Mouse (Mus musculus) right cerebral cortex, postnatal 36 days (tissue): ENCODE results near the gene Rtn4rl1.

Experiments
- DNase-seq, 2 experiments: peaks; one replicate each; pipeline ENCODE4 v3.0.0; 2022; ENCODE audit warnings: low spot score in 2 of 2, mixed read lengths in 1 of 2

The Rtn4rl1 gene

DNA sequence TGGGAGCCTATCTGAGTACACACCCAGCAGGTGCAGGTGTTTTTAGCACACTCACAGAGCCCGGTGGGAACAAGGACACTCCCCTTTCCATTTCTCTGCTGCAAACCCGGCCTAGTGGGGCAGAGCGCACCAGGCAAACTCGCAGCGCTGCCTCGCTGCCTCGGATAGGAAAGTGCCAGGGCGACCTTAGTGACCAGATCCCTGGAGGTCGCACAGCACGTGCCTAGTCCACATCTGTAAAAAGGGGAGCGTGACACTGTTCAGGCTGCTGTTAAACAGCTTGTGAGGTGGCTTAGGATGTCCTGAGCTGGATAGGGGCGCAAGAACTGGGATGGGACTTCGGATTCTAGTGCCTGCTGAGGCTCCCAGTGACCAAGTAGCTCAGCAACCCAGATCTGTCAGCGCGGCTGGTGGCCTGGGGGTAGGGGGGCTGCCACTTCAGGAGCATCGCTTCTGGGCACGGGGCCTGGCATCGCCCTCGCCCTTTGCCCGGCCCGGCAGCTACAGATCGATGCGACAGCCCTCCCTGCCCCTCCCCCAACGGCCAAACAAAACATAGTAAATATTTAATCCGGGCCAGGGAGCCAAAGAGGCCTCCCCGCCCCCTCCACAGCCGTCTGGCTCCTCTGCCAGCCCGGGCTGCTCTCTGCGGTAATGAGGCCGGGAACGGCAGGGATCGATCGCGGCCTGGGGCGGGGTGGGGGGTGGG lies 19.9 kb downstream of the Rtn4rl1 start:
- DNase-seq, result no peak

DNA sequence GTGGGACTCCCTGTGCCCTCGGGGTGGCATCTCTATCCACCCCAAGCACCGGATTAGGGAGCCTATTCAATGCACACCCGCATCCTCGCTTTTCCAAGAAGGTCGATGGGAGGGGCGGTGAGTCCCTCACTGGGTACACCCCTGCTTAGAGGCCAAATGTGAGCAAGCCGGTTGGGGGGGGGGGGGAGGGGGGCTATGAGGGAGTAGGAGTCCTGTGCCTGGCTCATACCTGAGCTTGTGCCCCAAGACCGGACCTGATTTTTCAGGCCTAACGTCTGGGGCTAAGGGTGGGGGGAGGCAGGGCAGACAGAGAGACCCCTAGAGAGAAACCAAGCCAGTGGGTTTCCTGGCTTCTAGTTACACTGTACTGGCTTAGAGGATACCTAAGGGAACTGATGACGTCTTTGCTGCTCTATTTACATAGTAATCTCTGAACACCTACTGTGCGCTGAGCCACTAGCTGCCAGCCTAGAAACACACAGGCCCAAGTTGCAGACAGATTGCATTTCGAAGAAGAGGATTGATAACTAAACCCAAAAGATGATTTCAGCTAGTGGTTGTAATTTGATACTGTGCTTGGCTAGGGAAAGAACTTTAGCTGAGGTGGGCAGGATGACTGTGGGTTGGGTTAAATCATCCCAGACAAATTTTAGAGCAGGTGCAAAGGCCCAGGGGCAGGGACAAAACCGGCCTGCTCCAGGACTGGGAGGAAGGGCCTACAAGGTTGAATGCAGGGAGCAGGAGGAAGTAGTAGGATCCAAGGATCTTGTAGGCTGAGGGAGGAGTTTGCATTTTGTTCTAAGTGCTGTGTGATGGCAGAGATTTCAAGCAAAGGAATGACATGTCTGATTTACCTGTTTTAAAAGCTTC lies 20.7 kb downstream of the Rtn4rl1 start:
- no peak for DNase-seq

DNA sequence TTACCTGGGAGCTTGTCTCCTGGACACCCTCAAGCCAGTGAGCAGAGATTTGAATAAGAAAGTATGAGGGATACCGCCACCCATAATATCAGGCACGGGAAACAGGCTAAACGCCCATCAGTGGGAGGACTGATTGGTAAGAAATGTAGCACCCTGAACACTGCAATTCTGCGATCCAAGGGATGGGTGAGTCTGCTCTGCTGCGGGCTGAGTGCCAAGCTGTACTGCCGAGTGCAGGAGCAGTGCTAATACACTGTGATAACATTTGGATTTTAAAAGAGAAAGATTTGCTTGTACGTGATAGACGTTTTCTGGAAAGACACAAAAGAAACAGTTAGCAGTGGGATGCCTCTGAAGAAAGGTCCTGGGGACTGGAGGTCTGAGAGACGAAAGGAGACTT lies 26.5 kb downstream of the Rtn4rl1 start:
- no peak for DNase-seq

DNA sequence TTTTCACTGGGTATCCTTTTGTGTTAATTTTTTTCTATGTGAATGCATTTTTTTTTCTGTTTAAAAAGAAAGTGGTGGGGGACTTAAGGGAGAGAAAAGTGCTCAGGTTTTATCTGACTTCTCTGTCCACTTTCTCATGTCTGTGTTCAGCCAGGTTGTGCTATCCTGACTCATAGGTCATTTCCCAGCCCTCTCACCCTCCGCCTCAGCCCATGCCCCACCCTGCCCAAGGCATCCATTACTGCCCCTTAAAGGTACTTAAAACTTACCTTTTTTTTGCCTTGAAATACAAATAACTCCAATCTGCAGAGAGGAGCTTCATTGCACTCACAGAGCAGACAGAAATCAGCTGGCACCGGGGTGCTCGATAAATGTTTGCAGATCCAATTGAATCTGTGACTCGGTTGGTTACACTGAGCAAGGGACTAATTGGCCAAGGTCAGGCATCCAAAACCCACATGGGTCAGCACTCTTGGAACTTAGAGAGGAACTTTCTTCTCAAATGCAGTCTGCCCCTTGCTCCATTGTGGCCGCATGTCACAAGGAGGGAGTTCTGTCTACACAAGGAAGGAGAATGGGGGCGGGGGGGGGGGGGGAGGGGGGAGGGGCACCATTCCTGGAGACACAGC lies 27.0 kb downstream of the Rtn4rl1 start:
- no peak for DNase-seq

DNA sequence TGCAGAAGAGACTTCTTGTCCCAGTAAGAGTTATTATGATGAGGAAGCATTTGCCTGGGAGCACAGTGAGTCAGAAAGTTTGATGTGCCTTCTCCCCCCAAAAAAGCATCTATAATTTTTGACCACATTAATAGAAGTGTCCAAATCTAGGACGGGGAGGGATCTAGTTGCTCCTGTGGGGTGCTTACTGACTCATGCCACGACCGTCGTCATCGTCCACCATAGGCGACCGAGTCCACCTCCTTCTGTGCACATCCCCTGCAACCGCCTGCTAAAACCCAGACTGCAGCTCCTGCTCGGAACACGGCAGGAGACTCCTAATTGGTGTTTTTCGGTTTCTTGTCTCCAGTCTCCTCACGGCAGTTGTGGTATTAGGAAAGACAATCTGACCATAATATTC lies 30.5 kb downstream of the Rtn4rl1 start:
- DNase-seq, result no peak

DNA sequence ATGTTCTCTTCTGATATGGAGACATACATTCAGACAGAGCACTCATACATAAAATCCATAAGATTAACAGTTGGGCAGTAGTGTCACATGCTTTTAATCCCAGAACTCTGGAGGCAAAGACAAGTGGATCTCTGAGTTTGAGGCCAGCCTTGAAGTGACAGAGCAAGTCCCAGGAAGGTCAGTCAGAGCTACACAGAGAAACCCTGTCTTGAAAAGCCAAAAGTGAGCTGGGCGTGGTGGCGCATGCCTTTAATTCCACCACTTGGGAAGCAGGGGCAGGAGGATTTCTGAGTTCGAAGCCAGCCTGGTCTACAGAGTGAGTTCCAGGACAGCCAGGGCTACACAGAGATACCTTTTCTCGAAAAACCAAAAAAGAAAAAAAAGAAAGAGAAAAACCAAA lies 31.3 kb downstream of the Rtn4rl1 start:
- no peak for DNase-seq

DNA sequence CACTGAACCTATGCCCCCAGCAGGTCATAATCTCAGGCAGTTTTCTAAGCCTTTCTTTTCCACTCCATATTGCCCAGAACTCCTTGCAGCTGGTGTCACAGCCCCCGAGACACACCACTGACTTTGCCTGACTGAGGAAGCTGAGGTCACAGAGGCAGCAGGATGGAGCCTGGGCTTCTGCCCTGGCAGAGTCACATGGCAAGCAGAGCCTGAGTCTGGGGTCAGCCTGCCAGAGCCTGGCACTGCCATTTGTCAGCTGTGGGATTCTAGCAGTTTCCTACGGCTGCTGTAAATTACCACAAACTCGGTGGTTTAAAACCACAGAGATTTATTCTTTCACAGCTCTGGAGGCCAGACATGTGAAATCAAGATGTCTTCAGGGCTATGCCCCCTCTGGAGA lies 34.0 kb downstream of the Rtn4rl1 start:
- no peak for DNase-seq

DNA sequence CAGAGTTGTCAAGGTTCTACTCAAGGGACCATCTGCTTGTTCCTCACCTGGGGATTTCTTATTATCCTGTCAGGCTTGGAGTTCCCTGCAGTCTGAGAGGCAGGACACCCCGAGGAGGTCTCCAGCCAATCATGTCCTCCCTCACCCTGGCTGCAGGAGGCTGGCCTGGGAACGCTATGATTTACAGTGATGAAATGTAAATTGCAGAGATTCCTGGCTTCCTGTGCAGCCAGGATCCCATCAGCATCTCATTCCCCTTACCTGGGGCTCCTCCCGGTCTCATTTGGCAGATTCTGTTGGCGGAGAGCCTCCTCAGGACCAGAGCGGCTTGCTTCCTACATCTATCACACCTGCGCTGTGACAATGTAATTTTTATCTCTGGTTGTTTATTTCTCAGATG lies 35.7 kb downstream of the Rtn4rl1 start:
- no peak for DNase-seq

DNA sequence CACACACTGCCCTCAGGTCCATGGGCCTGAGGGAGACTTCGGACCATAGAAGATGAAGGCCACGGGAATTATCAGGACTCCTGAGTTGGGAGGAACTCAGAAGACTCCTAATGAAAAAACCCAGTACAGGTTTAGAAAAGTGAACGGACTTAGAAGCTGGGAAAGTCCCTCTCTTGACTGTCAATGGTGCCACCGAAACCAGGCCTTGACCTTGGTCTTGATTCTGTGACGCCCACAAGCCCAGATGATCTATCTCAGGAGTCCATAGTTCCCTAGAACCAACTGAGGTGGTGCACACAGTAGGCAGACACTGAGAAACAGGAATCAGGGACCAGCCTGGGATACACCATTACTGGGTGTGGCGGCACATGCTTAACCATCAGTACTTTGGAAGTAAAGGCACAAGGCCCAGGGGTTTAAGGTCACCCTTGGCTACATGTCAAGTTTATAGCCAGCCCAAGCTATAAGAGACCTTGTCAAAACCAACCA lies 36.7 kb downstream of the Rtn4rl1 start:
- no peak for DNase-seq

DNA sequence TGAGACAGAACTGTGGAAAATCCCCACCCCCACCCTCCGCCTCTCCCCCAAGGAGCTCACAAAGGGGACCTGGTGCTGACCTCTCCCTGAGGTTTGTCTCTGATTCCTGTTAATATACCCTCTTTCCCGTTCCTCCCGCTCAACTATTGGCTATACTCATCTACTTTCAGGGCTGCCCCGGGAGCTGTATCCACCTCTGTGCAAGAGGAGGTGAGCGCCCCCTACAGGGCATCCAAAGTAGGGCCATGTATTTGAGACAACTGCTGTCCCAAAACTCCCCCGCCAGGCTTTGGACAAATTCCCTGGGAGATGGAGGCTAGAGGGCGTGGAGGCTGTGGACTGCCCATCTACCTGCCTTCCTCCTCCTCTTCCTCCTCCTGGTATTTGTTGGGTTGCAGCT lies 38.2 kb downstream of the Rtn4rl1 start:
- no peak for DNase-seq

DNA sequence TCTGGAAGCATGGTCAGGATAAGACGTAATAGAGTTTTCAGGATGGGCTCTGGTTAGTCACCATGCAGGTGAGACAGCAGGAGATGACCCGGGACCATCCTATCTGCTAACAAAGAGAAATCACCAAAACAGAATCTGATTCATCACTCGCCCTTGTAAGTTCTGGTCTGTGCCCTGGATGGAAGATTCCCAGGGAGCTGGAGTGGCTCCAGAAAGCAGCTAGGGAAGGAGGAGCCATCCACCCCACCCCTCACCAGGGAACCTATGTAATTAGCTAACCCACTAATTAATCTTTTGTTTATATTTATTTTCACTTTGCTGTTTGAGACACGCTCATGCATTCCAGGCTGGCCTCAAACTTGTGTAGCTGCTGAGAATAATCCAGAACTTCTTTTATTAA lies 38.9 kb downstream of the Rtn4rl1 start:
- DNase-seq, result no peak

DNA sequence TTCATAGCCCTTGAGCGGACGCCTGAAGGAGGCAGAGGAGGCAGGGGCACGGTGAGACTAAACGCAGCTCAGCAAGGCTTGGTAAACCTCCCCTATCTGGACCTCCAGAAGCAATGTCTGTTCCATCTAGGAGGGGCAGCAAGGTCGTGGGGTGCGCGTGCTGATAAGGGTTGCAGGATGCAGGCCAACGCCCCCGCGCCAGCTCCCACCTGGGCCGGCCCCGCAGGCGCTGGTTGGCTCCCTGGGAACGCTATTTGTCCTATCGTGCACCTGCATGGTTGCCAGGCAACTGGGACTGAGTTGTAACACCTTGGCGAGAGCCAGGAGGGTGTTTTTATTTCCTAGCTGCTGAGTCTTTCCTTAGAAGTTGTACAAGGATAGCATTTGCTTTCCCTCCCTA lies 41.2 kb downstream of the Rtn4rl1 start:
- DNase-seq, result peak; percentile 35 to 44

DNA sequence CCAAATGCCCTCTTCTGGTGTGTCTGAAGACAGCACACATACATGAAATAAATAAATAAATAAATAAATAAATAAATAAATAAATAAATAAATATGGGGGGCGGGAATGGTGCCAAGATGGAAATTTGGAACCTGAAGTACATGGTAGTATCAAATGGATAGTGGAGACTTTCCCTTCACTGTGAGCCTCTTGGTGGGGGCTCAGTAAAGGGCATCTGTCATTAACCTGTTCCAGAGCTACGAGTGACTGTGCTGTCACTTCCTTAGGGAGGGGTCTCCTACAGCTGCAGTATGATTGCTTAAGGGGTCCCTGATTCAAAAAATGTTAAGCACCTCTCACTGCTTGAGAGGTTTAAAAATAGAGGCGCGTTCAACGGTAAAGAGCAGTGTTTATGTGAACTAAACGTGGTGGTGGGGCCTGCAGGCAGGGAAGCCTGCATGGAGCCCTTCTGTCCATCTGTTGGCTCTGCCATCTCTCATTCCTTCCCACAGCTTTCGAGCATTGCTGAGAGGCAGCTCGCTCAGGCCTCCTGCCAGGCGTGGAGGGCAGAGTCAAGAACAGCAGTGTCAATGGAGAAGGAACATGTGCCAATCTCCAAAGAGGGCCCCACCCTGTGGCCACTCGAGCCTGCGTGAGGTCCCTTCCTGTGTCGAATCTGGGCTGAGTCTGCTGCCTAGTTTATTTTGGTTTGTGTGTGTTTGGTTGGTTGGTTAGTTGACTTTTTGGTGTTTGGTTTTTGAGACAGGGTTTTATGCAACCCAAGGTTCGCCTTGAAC lies 46.8 kb downstream of the Rtn4rl1 start:
- DNase-seq, result no peak

DNA sequence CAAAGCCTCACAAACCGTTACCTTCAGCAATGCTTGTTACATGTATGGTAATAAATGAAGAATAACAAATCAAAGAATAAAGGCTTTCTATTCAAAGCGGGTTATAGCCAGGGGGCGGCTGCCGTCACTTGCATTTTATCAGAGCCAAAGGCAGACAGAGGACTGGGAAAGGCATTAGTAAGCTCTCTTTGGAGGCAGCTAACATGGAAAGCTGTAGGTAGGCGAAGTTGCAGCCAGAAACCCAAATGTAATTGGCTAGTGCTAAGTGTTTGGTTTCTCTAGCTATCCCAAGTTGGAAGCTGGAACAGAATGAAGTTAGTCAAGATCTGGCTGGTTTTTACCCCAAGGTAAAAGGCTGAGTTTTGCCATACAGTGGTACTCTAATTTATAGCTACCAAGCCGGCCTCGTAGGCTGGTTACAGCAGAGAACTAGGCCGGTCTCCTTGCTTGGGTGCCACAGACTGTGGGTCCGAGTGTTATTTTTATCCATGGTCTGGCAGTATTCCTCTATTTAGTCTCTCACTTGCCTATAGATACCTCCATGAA lies 49.2 kb downstream of the Rtn4rl1 start:
- DNase-seq, result no peak

DNA sequence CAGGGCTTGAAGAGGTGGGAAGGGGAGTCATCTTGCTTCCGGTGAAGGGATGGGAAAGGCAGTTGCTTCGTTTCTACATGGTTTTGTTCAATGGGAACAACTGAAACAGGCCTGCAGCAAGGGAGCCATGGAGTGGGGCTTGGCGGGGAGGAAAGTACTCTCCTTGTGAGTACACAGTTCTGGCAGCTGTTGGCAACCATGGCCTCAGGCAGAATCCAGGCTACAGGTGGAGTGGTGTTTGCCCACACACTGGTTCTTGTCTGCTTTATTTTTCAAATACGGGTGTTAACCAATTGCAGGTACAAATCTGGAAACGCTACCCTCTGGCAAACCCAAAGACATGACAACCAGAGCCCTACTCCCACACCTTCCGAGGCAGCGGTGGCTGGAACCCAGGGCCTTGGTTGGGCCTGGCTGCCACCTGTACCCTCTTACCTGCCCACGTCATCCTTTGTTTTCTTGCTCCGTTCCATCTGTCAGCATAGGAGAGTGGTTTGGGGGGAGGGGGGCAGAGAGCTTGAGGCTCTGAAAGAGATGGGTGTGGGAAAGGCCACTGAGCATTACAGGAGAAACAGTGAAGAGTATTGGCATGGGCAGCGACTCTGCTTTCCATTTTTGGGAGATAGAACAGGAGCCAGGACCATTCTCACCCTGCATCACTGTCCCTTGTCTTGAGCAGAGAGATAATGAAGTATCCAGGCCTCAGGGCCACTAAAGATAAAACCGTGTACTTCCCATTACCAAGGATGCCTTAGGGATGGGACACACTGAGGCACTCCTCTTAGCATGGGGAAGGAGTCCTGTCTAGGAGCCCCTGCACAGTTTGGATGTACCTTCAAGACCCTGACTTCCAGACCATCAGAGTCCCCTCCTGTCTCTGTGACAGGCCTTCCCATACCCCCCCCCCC lies 51.0 kb downstream of the Rtn4rl1 start:
- DNase-seq, result no peak

DNA sequence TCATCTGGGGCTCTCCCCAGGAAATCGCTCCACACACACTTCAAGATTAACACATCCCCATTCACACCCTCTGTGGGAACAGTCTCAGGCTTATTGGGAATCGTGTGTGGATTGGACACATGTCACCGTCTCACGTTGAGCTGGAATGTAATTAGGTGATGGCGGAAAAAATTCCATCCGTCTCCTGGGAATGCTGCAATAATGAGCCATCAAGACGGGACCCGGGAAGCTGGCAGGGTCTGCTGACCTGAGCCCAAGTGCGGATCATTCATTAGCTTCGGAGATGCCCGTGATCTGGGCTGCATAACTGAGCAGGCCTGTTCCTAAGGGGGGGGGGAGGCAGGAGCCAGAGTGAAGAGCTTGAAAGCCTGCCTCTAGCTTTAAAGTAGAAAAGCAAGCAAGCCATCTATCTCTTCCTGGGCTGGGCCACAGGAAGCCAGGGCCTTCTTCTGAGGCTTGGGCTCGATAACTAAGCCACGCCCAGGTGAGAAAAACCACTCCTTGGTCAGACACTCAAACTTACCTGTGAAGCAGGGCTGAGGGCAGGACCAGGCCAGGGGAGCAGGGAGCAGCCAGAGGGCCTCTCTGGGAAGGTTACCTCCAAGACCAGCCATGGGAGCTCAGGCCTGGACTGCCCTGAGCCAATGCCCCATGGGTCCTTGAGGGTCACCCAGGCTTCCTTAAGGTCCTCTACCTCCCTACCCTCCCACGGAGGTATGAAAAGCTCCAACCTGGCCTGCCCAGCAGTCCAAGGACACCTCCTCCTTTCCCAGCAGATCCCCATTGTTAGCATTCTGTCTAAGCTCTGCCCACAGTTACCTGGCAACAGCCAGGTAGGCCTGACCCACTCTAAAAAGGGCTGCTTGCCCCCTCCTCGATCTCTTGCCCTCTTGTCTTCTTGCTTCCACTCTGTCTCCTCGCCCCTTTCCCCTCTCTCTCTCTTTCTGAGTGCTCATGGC lies 52.1 kb downstream of the Rtn4rl1 start:
- DNase-seq, result no peak

DNA sequence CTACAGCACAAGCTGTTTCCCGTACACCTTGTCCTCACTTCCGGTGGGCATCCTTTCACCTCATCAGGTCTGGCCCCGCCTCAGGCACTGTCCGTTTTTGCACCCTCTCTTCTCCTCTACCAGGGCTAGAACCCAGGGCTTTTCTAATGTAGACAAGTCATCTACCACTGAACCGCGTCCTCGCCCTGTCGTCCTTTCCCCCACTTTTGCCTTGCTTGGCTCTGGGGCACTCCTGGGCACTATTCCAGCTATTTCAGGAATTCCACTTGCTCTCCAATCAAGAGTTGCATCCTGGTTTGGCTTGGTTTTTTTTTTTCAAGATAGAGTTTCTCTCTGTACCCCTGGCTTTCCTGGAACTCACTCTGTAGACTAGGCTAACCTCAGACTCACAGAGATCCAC lies 53.0 kb downstream of the Rtn4rl1 start:
- no peak for DNase-seq

DNA sequence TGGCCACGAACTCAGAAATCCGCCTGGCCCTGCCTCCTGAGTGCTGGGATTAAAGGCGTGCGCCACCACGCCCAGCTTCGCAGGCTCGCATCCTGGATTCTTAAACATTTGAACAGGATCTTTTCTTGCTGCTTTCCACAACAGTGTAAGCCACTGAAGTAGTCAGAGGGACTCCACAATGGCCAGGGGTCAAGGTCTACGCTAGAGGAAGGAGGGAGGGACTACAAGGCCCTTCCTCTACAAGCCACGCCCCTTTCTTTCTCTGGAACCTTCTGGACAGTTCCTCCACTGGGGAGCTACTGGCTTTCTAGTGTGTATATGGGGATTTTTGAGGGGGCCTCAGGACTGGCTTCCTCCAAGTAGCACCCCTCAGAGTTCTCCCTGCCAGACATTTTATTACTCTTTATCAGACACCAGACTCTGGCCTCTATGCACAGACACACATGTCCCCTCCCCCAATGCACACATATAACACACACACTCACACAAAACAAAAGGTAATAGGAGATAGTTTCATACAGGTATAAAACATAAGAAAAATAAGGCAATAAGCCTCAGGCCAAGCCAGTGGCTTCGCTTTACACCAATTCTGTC lies 53.7 kb downstream of the Rtn4rl1 start:
- DNase-seq, result no peak

DNA sequence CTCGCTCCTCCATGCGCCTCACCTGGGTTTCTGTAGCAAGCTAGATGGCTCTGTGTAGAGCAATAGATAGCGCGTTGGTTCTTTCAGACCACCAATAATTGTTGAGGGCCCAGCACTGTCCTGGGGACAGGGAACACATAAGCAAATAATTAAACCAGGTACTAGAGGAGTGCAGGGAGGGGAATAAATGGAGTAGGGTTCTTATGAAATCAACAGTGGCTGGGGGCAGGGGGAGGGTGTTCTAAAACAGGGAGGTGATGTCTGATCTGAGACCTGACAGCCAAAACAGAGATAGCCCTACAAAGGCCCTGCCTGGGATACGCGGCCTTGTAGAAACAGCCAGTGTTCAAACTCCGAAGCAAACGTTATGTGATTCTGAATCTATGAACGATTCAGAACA lies 56.0 kb downstream of the Rtn4rl1 start:
- DNase-seq, result no peak
